Mouse (Mus musculus): ENCODE measurements around the gene Cldn15. TPM values are rescaled to one million over a fixed set of nuclear protein-coding genes. Genes with fewer than 3 reads are reported as not detected.
"Not testable (repeated sequence)": the region's sequence is repeated elsewhere in the genome, so short reads cannot be mapped to it uniquely, and the experiment has no call there.

The Cldn15 gene
- total RNA-seq, 2 experiments from 2014 or later: 9.8 to 11.3 TPM

GRCm38 (mm10) chr5:136947874-136948273 lies 18.5 kb upstream of the Cldn15 start:
- DNase-seq: no peak
- intact Hi-C loops (cut with DNase I): no loop called here

DNA sequence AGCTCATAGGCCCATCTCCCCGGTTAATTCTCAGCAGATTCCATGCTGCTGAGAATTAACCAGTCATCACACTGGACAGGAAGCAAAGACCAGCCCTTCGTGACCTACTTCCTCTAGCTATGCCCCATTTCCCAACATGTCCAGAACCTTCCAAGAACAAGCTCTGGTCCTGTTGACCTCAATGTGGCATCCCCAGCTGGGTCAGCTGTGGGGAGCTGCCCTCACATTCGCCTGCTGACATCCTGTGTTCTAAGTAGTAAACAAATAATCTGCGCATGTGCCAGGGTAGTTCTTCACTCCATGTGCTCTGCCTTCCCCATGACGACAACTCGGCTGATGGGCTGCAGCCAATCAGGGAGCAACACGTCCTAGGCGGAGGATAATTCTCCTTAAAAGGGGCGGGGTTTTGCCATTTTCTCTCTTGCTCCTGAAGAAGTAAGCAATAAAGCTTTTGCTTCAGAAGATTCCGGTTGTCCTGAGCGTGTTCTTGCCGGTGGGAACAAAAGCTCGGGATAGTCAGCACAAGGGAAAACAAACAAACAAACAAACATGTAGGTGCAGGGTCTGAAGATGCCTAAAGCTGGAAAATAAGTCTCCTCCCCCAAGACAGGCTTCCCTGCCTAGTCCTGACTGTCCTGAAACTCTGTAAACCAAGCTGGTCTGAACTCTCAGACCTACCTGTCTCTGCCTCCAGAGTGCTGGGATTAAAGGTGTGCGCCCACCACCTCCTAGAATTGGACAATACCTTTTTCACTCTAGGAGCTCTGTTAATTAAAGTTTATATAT lies 16.7 kb upstream of the Cldn15 start:
- DNase-seq; intact Hi-C loops (cut with DNase I): not testable (repeated sequence)

GRCm38 (mm10) chr5:136950521-136950920 lies 15.9 kb upstream of the Cldn15 start:
- DNase-seq: no peak
- intact Hi-C loops (cut with DNase I): no loop called here

DNA sequence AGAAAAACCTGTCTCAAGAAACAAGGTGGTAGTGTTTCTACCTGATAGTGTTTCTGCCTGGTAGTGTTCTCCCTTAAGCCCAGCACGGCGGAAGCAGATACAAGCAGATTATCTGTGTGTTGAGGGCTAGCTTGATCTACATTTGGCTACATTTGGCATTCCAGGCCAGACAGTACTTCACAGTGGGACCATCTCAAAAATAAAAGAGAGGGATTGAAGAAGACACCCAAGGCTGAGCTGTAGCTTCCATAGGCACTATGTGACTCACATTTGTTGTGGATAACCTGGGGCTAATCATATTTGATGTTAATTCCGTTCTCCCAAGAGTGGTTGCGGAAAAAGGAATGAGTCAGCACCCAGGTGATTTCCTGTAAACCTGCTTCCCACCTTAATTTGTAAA lies 14.3 kb upstream of the Cldn15 start:
- intact Hi-C loops (cut with DNase I): no loop called here
- no peak for DNase-seq

DNA sequence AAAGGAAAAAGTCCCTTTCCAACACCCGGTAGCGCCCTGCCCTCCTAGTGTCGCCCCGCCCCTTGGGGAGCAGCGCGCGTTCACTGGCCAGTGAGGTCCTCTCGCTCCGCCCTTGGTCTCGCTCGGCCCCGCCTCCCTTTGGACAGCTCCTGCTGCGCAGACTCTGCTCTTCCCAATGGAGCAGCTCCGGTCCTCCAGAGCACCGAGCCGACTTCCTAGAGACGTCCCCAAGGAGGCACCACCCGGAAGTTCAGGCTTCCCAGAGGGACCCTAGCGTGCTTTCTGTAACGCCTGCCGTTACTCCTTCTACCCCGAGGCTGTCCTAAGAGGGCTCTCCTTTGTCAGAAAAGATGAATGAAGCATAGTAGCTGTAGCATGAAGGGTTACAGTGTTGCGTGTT lies 13.4 kb upstream of the Cldn15 start, which contains the start of gene Fis1:
TSS of gene Fis1 (plus strand) at position 261 of the 400 bp plus-strand sequence.
- intact Hi-C loops (cut with DNase I): no loop called here
- DNase-seq: peak; percentile 94

DNA sequence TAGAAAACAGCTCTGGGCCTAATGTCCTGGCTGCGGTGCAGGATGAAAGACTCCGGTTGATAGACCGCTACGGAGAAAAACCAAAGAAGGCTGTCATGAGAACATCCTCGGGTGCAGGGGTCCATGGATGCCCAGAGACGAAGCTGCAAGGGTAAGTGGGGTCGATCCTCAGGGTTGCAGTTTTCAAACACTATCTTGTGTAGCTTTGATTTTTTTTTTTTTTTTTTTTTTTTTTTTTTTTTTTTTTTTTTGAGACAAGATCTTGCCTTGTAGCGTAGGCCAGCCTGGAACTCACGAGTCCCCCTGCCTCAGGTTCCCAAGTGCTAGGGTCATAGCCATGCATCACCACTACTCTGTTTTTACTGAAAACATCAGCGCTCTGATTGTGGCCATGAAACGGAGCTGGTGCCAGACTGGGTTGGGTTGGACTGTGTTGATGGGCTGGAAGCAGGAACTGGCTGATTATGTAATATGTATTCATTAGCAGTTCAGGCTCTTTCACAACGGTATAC lies 12.9 kb upstream of the Cldn15 start:
- peak; percentile 40 to 43 for DNase-seq
- intact Hi-C loops (cut with DNase I): no loop called here

- intact Hi-C loops (cut with DNase I): no loop called here
These were observed 10.8 kb upstream of the Cldn15 start for GRCm38 (mm10) chr5:136955622-136956021.

DNA sequence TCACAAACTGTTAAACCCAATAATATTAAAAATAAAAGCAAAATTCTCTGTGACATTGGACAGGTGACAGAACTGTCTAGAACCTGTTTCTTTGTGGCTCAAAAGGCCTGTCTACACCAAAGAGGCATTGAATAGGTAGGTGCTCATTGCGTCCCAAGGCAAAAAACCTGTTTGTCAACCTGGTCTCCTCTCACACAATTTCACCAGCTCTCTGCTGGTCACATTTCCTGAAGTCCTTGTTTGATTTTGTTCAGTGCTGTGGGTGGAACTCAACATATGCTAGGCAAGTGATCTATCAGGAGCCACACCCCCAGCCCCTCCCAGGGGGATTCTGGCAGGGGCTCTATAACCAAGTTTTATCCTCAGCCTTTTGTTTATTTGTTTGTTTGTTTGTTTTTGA lies 9.2 kb upstream of the Cldn15 start:
- intact Hi-C loops (cut with DNase I): no loop called here
- DNase-seq: no peak

More at GRCm38 (mm10) chr5:136955622-136956021, 10.8 kb upstream of the Cldn15 start:
- DNase-seq: no peak

DNA sequence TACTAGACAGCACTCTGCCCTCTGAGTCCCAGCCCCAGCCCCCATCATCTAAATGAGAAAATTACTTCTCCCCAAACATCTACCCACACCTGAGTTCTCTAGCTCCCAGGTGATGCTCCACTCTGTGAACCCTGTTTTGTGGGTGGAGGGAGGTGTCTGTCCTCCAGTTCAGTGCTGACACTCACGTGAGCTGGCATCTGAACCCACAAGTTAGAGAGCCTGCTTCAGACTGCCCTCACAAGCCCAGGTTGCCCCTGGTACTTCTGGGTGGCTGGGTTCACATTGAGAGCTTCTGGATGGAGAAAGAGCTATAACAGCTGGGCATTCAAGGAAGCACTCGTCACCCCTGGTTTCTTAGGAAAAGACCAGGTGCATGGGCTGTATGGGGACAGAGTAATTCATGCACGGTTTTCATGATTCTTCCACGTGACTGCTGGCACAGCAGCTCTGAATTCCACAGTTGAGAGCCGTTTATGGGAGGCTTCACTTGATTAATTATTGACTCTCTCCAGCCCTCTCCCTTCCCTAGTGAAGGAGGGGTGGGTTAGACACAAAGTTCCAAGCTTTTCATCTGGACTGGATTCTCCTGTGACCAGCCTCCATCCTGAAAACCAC lies 7.3 kb upstream of the Cldn15 start:
- intact Hi-C loops (cut with DNase I): no loop called here
- no peak for DNase-seq

DNA sequence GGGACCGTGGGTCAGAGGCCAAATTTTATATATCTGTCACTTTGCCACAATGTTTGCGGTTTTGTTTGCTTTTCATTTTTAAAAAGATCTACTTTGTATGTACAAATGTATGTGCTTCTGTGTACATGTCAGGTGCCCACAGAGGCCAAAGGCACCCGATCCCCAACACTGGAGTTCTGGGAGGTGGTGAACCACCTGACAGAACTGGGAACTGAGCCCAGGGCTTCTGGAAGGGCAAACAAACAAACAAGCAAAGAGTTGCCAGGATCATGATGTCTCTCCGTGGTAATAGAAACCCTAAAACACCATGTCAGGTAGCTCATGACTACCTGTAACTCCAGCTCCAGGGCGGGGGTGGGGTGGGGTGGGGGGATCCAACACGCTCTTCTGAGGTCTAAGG lies 6.4 kb upstream of the Cldn15 start:
- DNase-seq: no peak
- intact Hi-C loops (cut with DNase I): no loop called here

- intact Hi-C loops (cut with DNase I): no loop called here
- no peak for DNase-seq
These were observed 5.0 kb upstream of the Cldn15 start for GRCm38 (mm10) chr5:136961334-136961982.

GRCm38 (mm10) chr5:136961983-136962461 lies 4.4 kb upstream of the Cldn15 start:
- intact Hi-C loops (cut with DNase I): loop anchor here (2.0 kb wide), 1 partner anchor 25 kb away; the partner anchor contains the start of gene Plod3
- peak; percentile 87 to 95 for DNase-seq

DNA sequence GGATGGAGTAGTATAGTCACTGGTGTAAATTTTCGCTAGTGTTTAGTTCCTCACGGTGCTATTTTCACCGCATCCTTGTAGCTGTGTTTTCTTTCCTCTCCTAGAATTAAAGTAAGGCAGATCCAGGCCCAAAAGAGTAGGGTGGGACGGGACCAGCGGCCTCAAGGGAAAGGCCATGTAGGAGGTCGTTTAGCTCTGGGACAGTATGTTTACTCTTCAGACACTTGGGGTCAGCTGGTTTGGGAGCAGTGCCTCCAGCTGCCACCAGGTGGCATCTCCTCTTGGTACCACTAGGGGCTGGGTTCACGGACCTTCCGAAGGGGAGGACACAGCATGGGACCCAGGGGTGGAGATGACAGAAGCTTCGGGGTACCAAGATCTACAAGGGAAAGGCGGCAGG lies 3.9 kb upstream of the Cldn15 start:
- peak; percentile 85 to 87 for DNase-seq
- intact Hi-C loops (cut with DNase I): loop anchor here (2.0 kb wide), 1 partner anchor 24 kb away; the partner anchor contains the start of gene Plod3

DNA sequence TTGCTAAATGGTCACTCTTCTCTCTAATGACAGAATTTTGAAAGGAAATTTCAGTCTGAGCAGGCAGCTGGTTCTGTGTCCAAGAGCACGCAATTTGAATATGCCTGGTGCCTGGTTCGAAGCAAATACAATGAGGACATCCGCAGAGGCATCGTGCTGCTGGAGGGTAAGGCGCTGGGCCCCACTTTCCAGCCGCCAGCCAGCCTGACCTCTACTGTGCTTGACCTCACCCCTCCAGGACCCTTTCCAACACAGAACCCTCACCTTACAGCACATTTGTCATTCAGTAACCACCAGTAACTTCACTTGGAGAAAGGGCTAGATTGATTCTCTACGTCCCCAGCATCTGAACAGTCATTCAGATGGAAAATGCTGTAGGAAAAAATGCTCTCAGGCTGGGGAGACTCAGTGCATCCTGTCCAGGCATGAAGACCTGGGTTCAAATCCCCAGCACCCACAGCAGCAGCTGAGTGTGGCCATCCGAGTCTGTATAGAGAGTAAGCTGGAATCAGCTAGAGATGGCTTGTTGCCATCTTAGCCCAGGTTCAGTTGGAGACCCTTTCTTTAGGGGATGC lies 3.4 kb upstream of the Cldn15 start:
- no peak for DNase-seq
- intact Hi-C loops (cut with DNase I): loop anchor here (2.0 kb wide), 1 partner anchor 24 kb away; the partner anchor contains the start of gene Plod3

- intact Hi-C loops (cut with DNase I): no loop called here
- no peak for DNase-seq
These were observed 1.2 kb upstream of the Cldn15 start for GRCm38 (mm10) chr5:136965210-136965609.

GRCm38 (mm10) chr5:136965686-136966085 lies 730 bp upstream of the Cldn15 start:
- intact Hi-C loops (cut with DNase I): no loop called here
- DNase-seq: no peak

DNA sequence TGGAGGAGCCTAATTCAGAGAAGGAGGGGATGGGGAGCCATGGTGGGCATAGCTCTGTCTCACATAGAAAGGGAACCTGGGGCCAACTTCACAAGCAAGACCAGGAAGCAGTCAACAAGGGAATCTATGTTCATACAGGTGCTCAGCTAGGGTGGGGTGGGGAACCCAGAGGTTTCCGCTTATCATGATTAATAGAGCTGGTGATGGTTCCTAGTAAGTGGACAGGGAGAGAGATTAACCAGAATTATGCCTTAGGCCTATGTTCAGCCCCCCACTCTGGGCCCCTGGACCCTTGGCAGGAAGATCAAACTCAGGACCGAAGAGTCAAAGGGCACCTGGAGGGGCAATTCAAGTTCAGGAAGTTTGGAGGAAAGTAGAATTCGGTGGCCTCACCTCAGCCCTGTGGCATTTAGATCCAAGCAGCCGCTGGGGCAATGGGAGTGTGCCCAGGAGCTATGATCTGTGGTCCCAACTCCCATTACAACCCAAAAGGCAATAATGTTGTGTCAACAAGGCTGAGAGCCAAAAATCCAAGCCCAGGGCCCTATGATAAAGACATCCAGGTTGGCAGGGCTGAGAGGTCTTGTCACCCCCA lies 542 bp downstream of the Cldn15 start:
- intact Hi-C loops (cut with DNase I): no loop called here
- DNase-seq: no peak

GRCm38 (mm10) chr5:136967592-136967991 lies 1.2 kb downstream of the Cldn15 start:
- intact Hi-C loops (cut with DNase I): no loop called here
- DNase-seq: peak; percentile 75 to 78

DNA sequence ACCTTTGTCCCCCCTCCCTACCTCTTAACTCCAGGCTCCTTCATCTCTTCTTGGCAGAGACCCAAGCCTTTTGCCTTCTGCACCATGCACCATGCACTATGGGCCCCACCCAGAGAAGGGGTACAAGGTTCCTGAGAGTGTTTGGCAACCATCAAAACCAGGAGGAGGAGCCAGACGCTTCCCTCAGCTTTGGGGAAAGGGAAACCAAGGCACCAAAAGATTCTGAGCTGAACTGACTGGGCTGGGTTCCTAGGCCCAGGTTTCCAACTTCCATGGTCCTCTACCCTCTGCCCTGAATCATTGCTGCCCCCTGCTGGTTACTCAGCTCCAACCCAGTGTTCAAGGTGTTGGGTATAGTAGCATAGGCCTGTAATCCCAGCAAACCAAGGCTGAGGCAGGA lies 4.3 kb downstream of the Cldn15 start:
- DNase-seq: peak; percentile 77 to 82
- intact Hi-C loops (cut with DNase I): loop anchor here (1.0 to 5.0 kb wide), 2 partner anchors 41 to 178 kb away; no protein-coding TSS in a partner anchor

- intact Hi-C loops (cut with DNase I): loop anchor here (5.0 kb wide), 1 partner anchor 181 kb away; no protein-coding TSS in a partner anchor
- DNase-seq: no peak
These were observed 7.3 kb downstream of the Cldn15 start for GRCm38 (mm10) chr5:136973670-136974069.

Data from heart, postnatal 36 days (tissue).